Mouse (Mus musculus) thymus, adult 2 months (tissue): Measurements from ENCODE around the gene Sparc.

Experiments
- CTCF ChIP-seq: fragments of 200-500 bp; IDR thresholded peaks from 2 replicates; pipeline ENCODE4 v1.5.1; 2012; ENCODE audit warnings: mild to moderate bottlenecking, control low read depth, low read length, moderate library complexity, borderline replicate concordance; ENCODE audit not compliant: control insufficient read depth, poor library complexity, insufficient read depth; ENCODE audit errors: extremely low read depth
- POLR2A ChIP-seq: fragments of 200-500 bp; IDR thresholded peaks from 2 replicates; pipeline ENCODE4 v1.6.1; 2012; ENCODE audit warnings: mild to moderate bottlenecking, low read length, control low read depth, moderate library complexity; ENCODE audit not compliant: control insufficient read depth, poor library complexity, insufficient read depth; ENCODE audit errors: extremely low read depth

- TF ChIP-seq CTCF (no peak), POLR2A (no peak)
These were observed 16.7 kb upstream of the Sparc start for GRCm38 (mm10) chr11:55439718-55440117.
